In genomic region chrX:77490127-77490526, GRCm38 (mm10) we compare ENCODE assay signal across 24 mouse cellular contexts. TPM values are rescaled to one million over a fixed set of nuclear protein-coding genes. Genes with fewer than 3 reads are reported as not detected.
DNase-seq lines count a peak whose midpoint lies in the region; ATAC-seq and TF ChIP-seq lines count a peak whose summit lies in the region.
"Had no signal": no experiment of that assay in that cellular context is flagged by ENCODE, and none has a peak within 500 bp of the region (broad histone marks: within the 10 kb centered on the region; RNA-seq: fewer than 3 reads in every experiment).

No protein-coding gene starts in this region.

- H3K4me1 ChIP-seq in heart, embryonic 13.5 days = peaks cover 9% of the 10 kb centered on the region
- H3K4me1 ChIP-seq in heart, adult 2 months (ENCODE audit: control insufficient read depth, insufficient read depth, low read length) = peaks cover 2% of the 10 kb centered on the region
- no peaks in the 10 kb centered on the region for H3K4me1 ChIP-seq in kidney, postnatal 0 days (replicated peaks; ENCODE audit: insufficient read depth, low read length)
- H3K4me1 ChIP-seq: embryonic facial prominence, embryonic 15.5 days; limb, embryonic 12.5 days; liver, embryonic 12.5 days; midbrain, embryonic 10.5 days had no signal

- no peak for TF ChIP-seq POLR2A in heart, adult 2 months (IDR thresholded peaks at IDR 0.05; ENCODE audit: insufficient read depth, low read depth, low read length)

- H3K4me3 ChIP-seq in heart, embryonic 13.5 days = no peak overlapping the region
- H3K4me3 ChIP-seq in heart, adult 2 months = no peak overlapping the region
- H3K4me3 ChIP-seq in kidney, postnatal 0 days (replicated peaks; ENCODE audit: low read depth, low read length) = no peak overlapping the region
- H3K4me3 ChIP-seq: embryonic facial prominence, embryonic 15.5 days; left cerebral cortex, adult 2 months; limb, embryonic 12.5 days; liver, embryonic 12.5 days; midbrain, embryonic 10.5 days had no signal

- DNase-seq in heart, adult 2 months = no peak
- peak; percentile 30 for DNase-seq in kidney, postnatal 0 days (ENCODE audit: low spot score)
- DNase-seq in kidney, adult 18-20 months = no peak
- DNase-seq in 3T3-L1 (ENCODE audit: low read depth, low spot score) (peak; percentile 77), adipocyte (ENCODE audit: low spot score) (peak; percentile 39)
- no peak for DNase-seq in frontal cortex, postnatal 14 days (ENCODE audit: low spot score in 2 of 2)
- DNase-seq: adrenal gland, postnatal 25 days; B cell, adult 2 months; cerebellum, adult 11 months; cerebellum, postnatal 10 days; kidney, postnatal 25 days; layer of hippocampus, adult 9-11 months; right cerebral cortex, postnatal 25 days; thymus, postnatal 36 days had no signal

- no peak for TF ChIP-seq EP300 in heart, adult 2 months (IDR thresholded peaks at IDR 0.05; ENCODE audit: insufficient read depth, low read depth, low read length)

- no peak for TF ChIP-seq CTCF in heart, adult 2 months (IDR thresholded peaks at IDR 0.05)
- no peak for TF ChIP-seq CTCF in kidney, postnatal 0 days (IDR thresholded peaks at IDR 0.05; ENCODE audit: low read depth)

- peak overlapping the region; percentile 39; the same call in 1 of the 2 replicates for H3K27ac ChIP-seq in heart, embryonic 13.5 days (replicated peaks)
- H3K27ac ChIP-seq in heart, adult 2 months = no peak overlapping the region; the same call in 1 of the 2 replicates
- H3K27ac ChIP-seq in kidney, postnatal 0 days = no peak overlapping the region
- H3K27ac ChIP-seq: embryonic facial prominence, embryonic 15.5 days; hindbrain, postnatal 0 days; left cerebral cortex, adult 2 months; limb, embryonic 12.5 days; liver, embryonic 12.5 days; macrophage; midbrain, embryonic 10.5 days had no signal

- no peaks in the 10 kb centered on the region for H3K36me3 ChIP-seq in heart, embryonic 13.5 days
- H3K36me3 ChIP-seq in heart, adult 2 months (ENCODE audit: control insufficient read depth, insufficient read depth, low read length) = no peaks in the 10 kb centered on the region
- H3K36me3 ChIP-seq in kidney, postnatal 0 days (ENCODE audit: insufficient read depth, low read length) = no peaks in the 10 kb centered on the region
- H3K36me3 ChIP-seq: embryonic facial prominence, embryonic 15.5 days; limb, embryonic 12.5 days; liver, embryonic 12.5 days; midbrain, embryonic 10.5 days had no signal

- WGBS in heart, embryonic 13.5 days = 23% methylated on average over 1 of the region's 1 CpGs
- WGBS in heart, adult 2 months = 27% methylated on average over 1 of the region's 1 CpGs
- 37% methylated on average over 1 of the region's 1 CpGs for WGBS in kidney, postnatal 0 days

- H3K79me2 ChIP-seq in heart, adult 2 months (replicated peaks; ENCODE audit: control insufficient read depth, insufficient read depth, low read length) = no peaks in the 10 kb centered on the region

- no peaks in the 10 kb centered on the region for H3K27me3 ChIP-seq in heart, embryonic 13.5 days (replicated peaks)
- H3K27me3 ChIP-seq in heart, adult 2 months (ENCODE audit: control insufficient read depth, insufficient read depth, low read length) = no peaks in the 10 kb centered on the region
- H3K27me3 ChIP-seq in kidney, postnatal 0 days (ENCODE audit: insufficient read depth, low read length) = no peaks in the 10 kb centered on the region
- H3K27me3 ChIP-seq: embryonic facial prominence, embryonic 15.5 days; limb, embryonic 12.5 days; liver, embryonic 12.5 days had no signal

- H3K9me3 ChIP-seq in heart, embryonic 13.5 days = peaks cover 5% of the 10 kb centered on the region; the same call in 1 of the 2 replicates
- no peaks in the 10 kb centered on the region for H3K9me3 ChIP-seq in kidney, postnatal 0 days (replicated peaks; ENCODE audit: low read length)
- H3K9me3 ChIP-seq: embryonic facial prominence, embryonic 15.5 days; limb, embryonic 12.5 days; liver, embryonic 12.5 days had no signal

- no peak for ATAC-seq in heart, embryonic 13.5 days (ENCODE audit: extremely low read depth, insufficient number of reproducible peaks, low FRiP score, low TSS enrichment)
- ATAC-seq in kidney, postnatal 0 days (replicated peaks; ENCODE audit: low FRiP score, low read depth) = peak; percentile 36; the same call in 1 of the 2 replicates
- ATAC-seq: activated CD4-positive, CD25-positive, alpha-beta regulatory T cell, adult 4 months; hindbrain, postnatal 0 days; intestine, postnatal 0 days; liver, embryonic 12.5 days had no signal

- H3K4me2 ChIP-seq in heart, embryonic 13.5 days = no peak overlapping the region
- no peak overlapping the region for H3K4me2 ChIP-seq in kidney, postnatal 0 days (ENCODE audit: low read length)
- H3K4me2 ChIP-seq: embryonic facial prominence, embryonic 15.5 days; limb, embryonic 12.5 days; liver, embryonic 12.5 days had no signal

- H3K9ac ChIP-seq in heart, embryonic 13.5 days = no peak overlapping the region
- H3K9ac ChIP-seq in heart, adult 2 months (ENCODE audit: low read depth, low read length) = no peak overlapping the region
- H3K9ac ChIP-seq in kidney, postnatal 0 days (ENCODE audit: low read depth, low read length) = no peak overlapping the region
- H3K9ac ChIP-seq: embryonic facial prominence, embryonic 15.5 days; limb, embryonic 12.5 days; liver, embryonic 12.5 days had no signal

- intact Hi-C loops in heart, adult 2 months (cut with DNase I) = no loop called here

RNA-seq across cellular contexts. Expression of gene Tbl1x, which starts 20.7 kb away (rescaled TPM):
- polyA plus RNA-seq in heart, embryonic 13.5 days (2015; fragmentation: Nextera tagmentation; extraction: Ambion mirVana) = 51.8 and 55.3 TPM in 2 replicates
- total RNA-seq in heart, adult 2 months (2021) = 10 to 100 TPM; 30.7 to 32.5 TPM
- 14.7 and 25.8 TPM in 2 replicates for polyA plus RNA-seq in heart, adult 2 months (2012; rRNA removed)
- polyA plus RNA-seq in kidney, postnatal 0 days (2015; fragmentation: Nextera tagmentation; extraction: Ambion mirVana) = 46.9 and 53.9 TPM in 2 replicates

Comparison
In these comparisons a context has a peak if more than half of its experiments do, and no peak if none do; other contexts are left out.
1. DNase-seq: peak in kidney, postnatal 0 days (single experiment), 3T3-L1 (single experiment) and adipocyte (single experiment); none in heart, adult 2 months (0 of 2), kidney, adult 18-20 months (single experiment) and frontal cortex, postnatal 14 days (0 of 2).